ENCODE assay signal across 11 mouse cellular contexts in genomic region chr10:120388966-120389365, GRCm38 (mm10).
DNase-seq lines count a peak whose midpoint lies in the region; ATAC-seq and TF ChIP-seq lines count a peak whose summit lies in the region.
"Had no signal": no experiment of that assay in that cellular context is flagged by ENCODE, and none has a peak within 500 bp of the region (broad histone marks: within the 10 kb centered on the region; RNA-seq: fewer than 3 reads in every experiment).

No protein-coding gene starts in this region.

- DNase-seq in hindbrain, embryonic 10.5 days (ENCODE audit: low spot score): no peak
- DNase-seq in stomach, postnatal 0 days (ENCODE audit: low spot score): no peak
- DNase-seq in natural killer cell, adult 2 months (ENCODE audit: low spot score in 2 of 2): no peak
- DNase-seq in c-Kit-positive CD71-positive TER-119-positive erythroid progenitor cells, embryonic 14.5 days (ENCODE audit: low spot score): no peak
- DNase-seq: cerebellum, postnatal 36 days had no signal

- H3K36me3 ChIP-seq in hindbrain, embryonic 15.5 days: no peaks in the 10 kb centered on the region
- H3K36me3 ChIP-seq in hindbrain, embryonic 10.5 days: 0 out of 2 replicates have a peak, but pooled peaks cover 3% of the 10 kb centered on the region
- H3K36me3 ChIP-seq in stomach, embryonic 14.5 days (ENCODE audit: control insufficient read depth, insufficient read depth, low read length): peaks cover 6% of the 10 kb centered on the region; the same call in 1 of the 2 replicates
- no peaks in the 10 kb centered on the region for H3K36me3 ChIP-seq in stomach, postnatal 0 days (ENCODE audit: control insufficient read depth, insufficient read depth, low read length)
- H3K36me3 ChIP-seq in kidney, embryonic 15.5 days: no peaks in the 10 kb centered on the region
- H3K36me3 ChIP-seq in stomach, embryonic 16.5 days (ENCODE audit: control insufficient read depth, insufficient read depth, low read length): no peaks in the 10 kb centered on the region
- H3K36me3 ChIP-seq: heart, embryonic 15.5 days; liver, embryonic 15.5 days had no signal

- H3K4me1 ChIP-seq in hindbrain, embryonic 15.5 days (replicated peaks): peaks cover 45% of the 10 kb centered on the region
- peaks cover 77% of the 10 kb centered on the region for H3K4me1 ChIP-seq in hindbrain, embryonic 10.5 days (replicated peaks)
- H3K4me1 ChIP-seq in stomach, embryonic 14.5 days (ENCODE audit: control insufficient read depth, insufficient read depth, low read length): peaks cover 64% of the 10 kb centered on the region
- H3K4me1 ChIP-seq in stomach, postnatal 0 days (replicated peaks; ENCODE audit: control insufficient read depth, insufficient read depth): peaks cover 2% of the 10 kb centered on the region; the same call in 1 of the 2 replicates
- peaks cover 93% of the 10 kb centered on the region for H3K4me1 ChIP-seq in kidney, embryonic 15.5 days
- H3K4me1 ChIP-seq in stomach, embryonic 16.5 days (ENCODE audit: control insufficient read depth, insufficient read depth, low read length): peaks cover 50% of the 10 kb centered on the region

- H3K9me3 ChIP-seq in hindbrain, embryonic 15.5 days: no peaks in the 10 kb centered on the region
- no peaks in the 10 kb centered on the region for H3K9me3 ChIP-seq in hindbrain, embryonic 10.5 days
- no peaks in the 10 kb centered on the region for H3K9me3 ChIP-seq in stomach, embryonic 14.5 days (ENCODE audit: control insufficient read depth, low read depth, low read length)
- no peaks in the 10 kb centered on the region for H3K9me3 ChIP-seq in stomach, postnatal 0 days (ENCODE audit: control insufficient read depth, low read length)
- H3K9me3 ChIP-seq in kidney, embryonic 15.5 days (replicated peaks): no peaks in the 10 kb centered on the region
- H3K9me3 ChIP-seq in stomach, embryonic 16.5 days (replicated peaks; ENCODE audit: control insufficient read depth, low read length): no peaks in the 10 kb centered on the region
- H3K9me3 ChIP-seq: heart, embryonic 15.5 days; liver, embryonic 15.5 days had no signal

- no peak overlapping the region for H3K4me3 ChIP-seq in hindbrain, embryonic 15.5 days
- H3K4me3 ChIP-seq in hindbrain, embryonic 10.5 days: no peak overlapping the region
- no peak overlapping the region for H3K4me3 ChIP-seq in stomach, embryonic 14.5 days (ENCODE audit: low read depth, low read length)
- no peak overlapping the region for H3K4me3 ChIP-seq in stomach, postnatal 0 days (ENCODE audit: low read depth, low read length)
- H3K4me3 ChIP-seq in kidney, embryonic 15.5 days (replicated peaks): no peak overlapping the region
- H3K4me3 ChIP-seq in stomach, embryonic 16.5 days (replicated peaks; ENCODE audit: low read length): no peak overlapping the region
- H3K4me3 ChIP-seq: heart, embryonic 15.5 days; liver, embryonic 15.5 days had no signal

- peak overlapping the region; percentile 3; the same call in 1 of the 2 replicates for H3K27ac ChIP-seq in hindbrain, embryonic 15.5 days (replicated peaks)
- no peak overlapping the region for H3K27ac ChIP-seq in hindbrain, embryonic 10.5 days
- H3K27ac ChIP-seq in stomach, embryonic 14.5 days (ENCODE audit: low read length): peak overlapping the region; percentile 30; the same call in 1 of the 2 replicates
- H3K27ac ChIP-seq in stomach, postnatal 0 days (replicated peaks): no peak overlapping the region
- peak overlapping the region; percentile 74 for H3K27ac ChIP-seq in kidney, embryonic 15.5 days
- H3K27ac ChIP-seq in stomach, embryonic 16.5 days (ENCODE audit: low read length): peak overlapping the region; percentile 38; the same call in 1 of the 2 replicates
- H3K27ac ChIP-seq: heart, embryonic 15.5 days; liver, embryonic 15.5 days had no signal

- peaks cover 15% of the 10 kb centered on the region for H3K27me3 ChIP-seq in hindbrain, embryonic 15.5 days
- no peaks in the 10 kb centered on the region for H3K27me3 ChIP-seq in hindbrain, embryonic 10.5 days (ENCODE audit: insufficient read depth, poor library complexity, severe bottlenecking)
- H3K27me3 ChIP-seq in stomach, embryonic 14.5 days (ENCODE audit: control insufficient read depth, insufficient read depth, low read length): no peaks in the 10 kb centered on the region
- no peaks in the 10 kb centered on the region for H3K27me3 ChIP-seq in stomach, postnatal 0 days (ENCODE audit: control insufficient read depth, insufficient read depth, low read length)
- no peaks in the 10 kb centered on the region for H3K27me3 ChIP-seq in kidney, embryonic 15.5 days
- no peaks in the 10 kb centered on the region for H3K27me3 ChIP-seq in stomach, embryonic 16.5 days (ENCODE audit: control insufficient read depth, insufficient read depth, low read length)
- H3K27me3 ChIP-seq: heart, embryonic 15.5 days; liver, embryonic 15.5 days had no signal

- no peak for ATAC-seq in hindbrain, embryonic 15.5 days (ENCODE audit: low FRiP score, low read depth)
- no peak for ATAC-seq in stomach, embryonic 14.5 days (ENCODE audit: insufficient number of reproducible peaks, insufficient read depth, low FRiP score, low read depth)
- ATAC-seq in stomach, postnatal 0 days (ENCODE audit: low FRiP score, low TSS enrichment): no peak
- ATAC-seq in kidney, embryonic 15.5 days (replicated peaks; ENCODE audit: low FRiP score): no peak
- ATAC-seq in stomach, embryonic 16.5 days (ENCODE audit: insufficient read depth, low FRiP score): no peak

- H3K4me2 ChIP-seq in hindbrain, embryonic 15.5 days: no peak overlapping the region
- H3K4me2 ChIP-seq in stomach, embryonic 14.5 days (replicated peaks; ENCODE audit: low read depth, low read length): no peak overlapping the region
- H3K4me2 ChIP-seq in stomach, postnatal 0 days (replicated peaks; ENCODE audit: low read depth): no peak overlapping the region
- peak overlapping the region; percentile 22 for H3K4me2 ChIP-seq in kidney, embryonic 15.5 days
- 0 out of 2 replicates have a peak overlapping the region, but pooled peaks have one; percentile 13 for H3K4me2 ChIP-seq in stomach, embryonic 16.5 days (ENCODE audit: low read depth, low read length)
- H3K4me2 ChIP-seq: heart, embryonic 15.5 days; liver, embryonic 15.5 days had no signal

- no peak for TF ChIP-seq CTCF in stomach, postnatal 0 days (IDR thresholded peaks at IDR 0.05; ENCODE audit: low read depth)

- no peak overlapping the region for H3K9ac ChIP-seq in hindbrain, embryonic 15.5 days
- H3K9ac ChIP-seq in stomach, embryonic 14.5 days (replicated peaks; ENCODE audit: low read depth, low read length): no peak overlapping the region
- H3K9ac ChIP-seq in stomach, postnatal 0 days (ENCODE audit: low read length): no peak overlapping the region
- no peak overlapping the region for H3K9ac ChIP-seq in kidney, embryonic 15.5 days
- no peak overlapping the region for H3K9ac ChIP-seq in stomach, embryonic 16.5 days (ENCODE audit: low read length)
- H3K9ac ChIP-seq: heart, embryonic 15.5 days; liver, embryonic 15.5 days had no signal

- 20% methylated on average over 10 of the region's 10 CpGs for WGBS in hindbrain, embryonic 15.5 days
- WGBS in hindbrain, embryonic 10.5 days: 43% methylated on average over 10 of the region's 10 CpGs
- 25% methylated on average over 10 of the region's 10 CpGs for WGBS in stomach, embryonic 14.5 days
- WGBS in stomach, postnatal 0 days: 36% methylated on average over 10 of the region's 10 CpGs
- 22% methylated on average over 10 of the region's 10 CpGs for WGBS in kidney, embryonic 15.5 days
- WGBS in stomach, embryonic 16.5 days: 32% methylated on average over 10 of the region's 10 CpGs

- no peak for TF ChIP-seq EP300 in stomach, postnatal 0 days (optimal IDR thresholded peaks at IDR 0.05)

Comparison
In these comparisons a context has a peak if more than half of its experiments do, and no peak if none do; other contexts are left out.
1. H3K27ac ChIP-seq: peak in hindbrain, embryonic 15.5 days (single experiment), stomach, embryonic 14.5 days (single experiment), kidney, embryonic 15.5 days (single experiment) and stomach, embryonic 16.5 days (single experiment); none in hindbrain, embryonic 10.5 days (single experiment) and stomach, postnatal 0 days (single experiment).
2. H3K4me2 ChIP-seq: peak in kidney, embryonic 15.5 days (single experiment) and stomach, embryonic 16.5 days (single experiment); none in hindbrain, embryonic 15.5 days (single experiment), stomach, embryonic 14.5 days (single experiment) and stomach, postnatal 0 days (single experiment).